Mouse (Mus musculus) thymus, postnatal 36 days (tissue): Measurements from ENCODE around the gene Itsn1.
A peak's percentile ranks its signal among the peaks of the same experiment; 100 is the strongest.

ENCODE experiments used
- DNase-seq, 2 experiments: peaks; one replicate each; pipeline ENCODE4 v3.0.0; 2022; ENCODE audit warnings: mixed read lengths in 2 of 2

Itsn1 gene

DNA sequence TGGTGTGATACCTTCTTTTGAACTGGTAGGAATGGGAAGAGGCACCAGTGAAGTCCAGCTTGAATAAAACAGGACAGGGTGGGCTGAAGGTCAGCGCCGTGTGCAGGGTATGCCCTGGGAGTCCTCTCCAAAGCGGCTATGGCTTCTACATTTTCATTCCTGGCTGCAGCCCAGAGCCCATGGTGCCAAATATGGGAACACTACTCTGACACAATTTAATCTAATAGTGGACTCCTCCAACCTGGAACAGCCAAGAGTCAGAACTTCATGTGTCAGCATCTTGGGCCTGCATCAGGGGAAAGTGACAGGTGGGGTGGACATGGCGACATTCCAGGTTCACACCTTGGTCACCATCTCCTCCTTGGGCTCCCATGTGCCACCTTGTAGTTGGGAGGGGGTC, 147.4 kb downstream of the Itsn1 start:
- no peak for DNase-seq

DNA sequence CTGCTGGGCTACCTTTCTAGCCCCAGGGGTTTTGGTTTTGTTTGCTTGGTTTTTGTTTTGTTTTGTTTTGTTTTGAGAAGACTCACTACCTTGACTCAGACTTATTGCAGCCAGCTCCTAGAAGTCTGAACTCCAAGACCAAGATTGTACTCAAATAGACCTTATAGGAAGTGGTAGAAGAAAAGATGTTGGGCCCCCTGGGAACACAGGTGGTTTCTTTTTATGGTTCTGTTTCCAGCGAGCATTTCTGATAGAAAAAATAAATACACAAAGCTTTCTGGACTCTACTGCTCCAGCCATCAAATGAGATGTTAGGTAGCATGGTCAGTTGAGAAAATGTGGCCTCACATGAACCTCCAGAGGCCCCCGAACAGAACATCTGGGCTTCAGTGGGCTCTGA, 150.0 kb downstream of the Itsn1 start:
- DNase-seq = no peak

DNA sequence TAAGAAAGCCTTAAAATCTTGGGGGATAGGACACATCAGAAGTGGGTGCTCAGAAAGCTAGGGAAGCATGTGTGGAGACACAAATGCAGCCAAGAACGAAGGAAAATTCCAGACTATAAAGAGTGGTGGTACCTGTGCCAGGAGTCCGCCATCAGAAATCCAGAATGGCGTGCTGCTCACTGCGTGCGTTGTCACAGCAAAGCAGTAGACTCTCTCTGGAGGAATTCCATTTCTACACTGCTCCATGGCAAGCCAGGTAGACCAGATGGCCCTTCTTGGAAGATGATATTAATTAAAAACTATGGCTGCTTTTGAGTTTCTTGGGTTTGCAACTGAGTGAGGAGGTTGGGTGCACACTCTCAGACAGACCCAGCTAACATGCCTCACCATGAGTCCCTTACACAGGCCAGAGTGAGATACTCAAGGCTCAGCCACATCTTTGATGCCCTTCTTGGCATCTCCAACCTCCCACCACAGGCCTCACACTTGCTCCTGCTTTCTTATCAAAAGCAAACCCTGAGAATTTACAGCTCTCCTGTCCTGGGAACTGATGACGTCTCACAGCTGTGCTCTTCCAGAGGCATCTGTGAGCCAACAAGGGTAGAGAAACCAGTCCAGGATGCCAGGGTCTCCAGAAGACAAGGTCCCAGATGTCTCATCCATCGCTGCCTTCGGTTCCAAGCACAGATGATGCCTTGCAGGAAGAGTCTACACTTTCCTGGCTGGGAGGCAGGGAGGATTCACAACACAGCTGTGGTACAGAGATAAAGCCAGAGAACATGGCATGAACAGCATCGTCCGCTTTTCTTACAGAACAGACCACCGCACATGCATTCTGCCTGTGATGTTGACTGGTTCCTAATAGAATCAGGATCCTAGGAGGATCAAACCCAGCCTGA, 152.0 kb downstream of the Itsn1 start:
- no peak for DNase-seq

DNA sequence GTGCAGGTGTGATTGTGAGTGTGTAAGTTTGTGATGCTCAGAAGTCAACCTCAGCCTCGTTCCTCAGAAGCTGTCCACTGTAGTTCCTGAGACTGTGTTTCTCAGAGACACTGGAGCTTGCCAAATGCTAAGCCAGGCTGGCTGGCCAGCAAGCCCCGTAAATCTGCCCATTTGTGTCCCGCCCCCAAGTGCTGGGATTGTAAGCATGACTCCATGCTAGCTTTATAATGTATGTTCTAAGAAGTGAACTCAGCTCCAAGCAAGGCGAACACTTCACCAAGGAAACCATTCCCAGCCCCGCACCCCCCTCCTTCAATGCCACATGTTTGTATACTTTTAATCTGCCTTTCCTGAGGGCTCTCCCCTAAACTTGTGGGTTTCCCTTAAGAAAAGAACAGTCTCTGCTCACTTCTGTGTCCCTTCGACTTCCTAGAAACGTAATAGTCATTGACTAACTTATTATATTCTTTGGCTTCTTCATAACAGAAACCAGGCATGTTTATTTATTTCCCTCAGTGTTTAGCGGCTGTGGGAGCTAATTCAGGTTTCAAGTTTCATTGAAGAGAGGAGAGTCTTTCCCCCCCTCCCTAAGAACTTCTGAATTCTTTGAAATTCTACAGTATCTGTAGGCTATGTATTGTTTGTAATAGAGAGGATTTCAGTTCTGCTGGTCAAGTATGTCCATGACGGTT, 153.2 kb downstream of the Itsn1 start:
- no peak for DNase-seq

DNA sequence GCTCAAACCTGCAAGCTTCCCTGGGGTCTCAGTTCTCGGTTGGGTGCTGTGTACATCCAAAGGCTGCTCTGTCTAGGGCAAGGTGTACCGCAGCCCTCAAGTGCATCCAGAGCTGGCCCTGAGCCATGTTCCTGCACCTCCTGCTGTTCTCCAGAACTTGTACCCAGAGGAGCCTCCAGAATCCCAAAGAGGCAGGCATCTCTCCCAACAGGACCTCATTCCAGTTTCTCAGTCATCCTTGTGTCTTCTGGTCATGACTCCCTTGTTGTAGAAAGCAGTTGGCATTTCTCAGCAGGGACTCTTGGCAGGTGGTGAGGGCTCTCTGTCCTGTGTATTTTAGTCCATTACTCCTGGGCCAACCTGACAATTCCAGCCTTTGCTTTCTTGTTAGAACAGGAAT, 154.6 kb downstream of the Itsn1 start:
- DNase-seq = no peak

DNA sequence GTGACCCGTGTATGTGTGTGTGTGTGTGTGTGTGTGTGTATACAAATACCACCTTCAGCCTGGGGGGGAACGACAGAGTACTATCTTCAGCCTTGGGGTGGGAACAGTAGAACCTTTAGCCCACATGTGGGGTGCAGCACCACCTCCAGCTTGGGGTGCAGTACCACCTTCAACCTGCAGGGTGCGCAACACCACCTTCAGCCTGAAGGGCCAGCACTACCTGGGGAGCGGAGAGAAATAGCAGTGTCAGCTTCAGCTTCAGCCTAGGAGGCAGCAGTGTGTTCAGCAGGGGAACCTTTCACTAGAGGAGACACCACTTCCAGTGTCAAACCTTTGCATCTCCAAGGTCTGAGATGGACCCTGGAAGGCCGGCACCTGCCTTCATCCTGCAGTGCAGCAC, 155.1 kb downstream of the Itsn1 start:
- peak; percentile 56 to 58 for DNase-seq

DNA sequence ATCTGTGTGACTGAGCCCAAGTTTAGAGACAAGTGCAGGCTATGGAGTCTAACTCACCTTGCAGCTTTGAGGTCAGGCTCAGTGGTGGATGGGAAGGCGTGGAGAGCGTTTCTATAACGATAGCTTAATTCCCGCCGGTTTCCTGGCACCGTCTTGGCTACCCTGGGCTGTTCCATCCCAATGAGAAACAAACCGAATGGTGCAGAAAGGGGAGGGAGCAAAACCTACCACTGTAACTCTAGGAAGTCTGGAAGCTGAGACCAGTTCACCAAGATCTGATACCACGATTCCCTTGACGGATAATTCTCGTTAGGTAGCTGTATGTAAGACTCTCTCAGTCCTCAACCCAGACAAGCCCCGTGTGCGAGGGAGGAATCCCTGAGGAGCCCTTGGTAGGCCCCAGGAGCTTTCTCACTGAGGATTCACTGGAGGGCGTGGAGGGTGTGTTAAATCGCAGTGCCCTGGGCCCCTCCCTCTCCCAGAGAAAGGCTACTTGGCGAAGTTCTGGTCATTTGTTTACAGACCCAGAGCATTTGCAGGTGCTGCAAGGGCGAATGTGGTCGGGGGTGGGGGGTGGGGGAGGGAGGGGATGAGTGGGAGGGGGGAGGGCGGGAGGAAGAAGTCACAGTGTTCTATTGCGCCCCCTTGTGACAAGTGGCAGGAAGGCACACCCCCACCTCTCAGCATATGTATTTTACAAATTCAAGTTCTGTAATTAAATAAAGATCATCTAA, 156.5 kb downstream of the Itsn1 start:
- peak; percentile 26 to 27 for DNase-seq

DNA sequence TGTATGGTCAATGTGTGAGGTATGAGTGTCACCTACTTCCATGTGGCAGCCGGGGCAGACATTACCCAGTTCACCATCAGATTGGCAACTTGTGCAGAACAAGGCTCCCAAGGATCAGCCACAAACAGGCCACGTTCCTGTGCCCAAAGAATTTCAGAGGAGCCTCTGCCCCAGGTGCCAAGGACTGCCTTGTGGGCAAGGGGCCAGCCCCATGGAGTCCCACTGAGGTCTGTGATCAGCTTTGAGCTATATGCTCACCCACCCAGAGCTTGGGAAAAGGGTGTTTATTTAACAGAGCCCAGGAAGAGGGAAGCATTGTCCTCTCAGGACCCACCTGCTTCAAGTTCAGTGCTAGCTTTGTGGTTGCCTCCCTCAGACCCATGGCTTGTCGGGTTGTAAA, 159.3 kb downstream of the Itsn1 start:
- DNase-seq = no peak

DNA sequence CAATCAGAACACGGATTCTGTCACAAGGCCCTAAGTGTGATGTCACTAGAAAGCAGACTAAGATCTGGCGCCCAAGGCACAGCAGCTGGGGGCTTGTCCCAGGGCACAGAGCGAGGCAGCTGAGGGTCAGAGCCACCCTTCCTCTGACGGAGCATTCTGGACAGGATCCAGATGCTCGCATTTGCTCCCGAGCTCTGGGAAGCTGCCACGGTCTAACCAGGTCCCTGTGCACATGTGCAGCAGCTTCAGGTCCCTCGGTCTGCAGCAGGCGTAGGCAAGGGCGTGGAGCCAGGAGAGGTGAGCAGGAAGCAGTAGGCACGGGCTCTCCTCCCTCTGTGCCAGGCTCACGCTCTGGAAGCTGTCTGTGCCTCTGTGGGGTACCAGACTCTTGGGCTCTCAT, 160.8 kb downstream of the Itsn1 start:
- DNase-seq = no peak

DNA sequence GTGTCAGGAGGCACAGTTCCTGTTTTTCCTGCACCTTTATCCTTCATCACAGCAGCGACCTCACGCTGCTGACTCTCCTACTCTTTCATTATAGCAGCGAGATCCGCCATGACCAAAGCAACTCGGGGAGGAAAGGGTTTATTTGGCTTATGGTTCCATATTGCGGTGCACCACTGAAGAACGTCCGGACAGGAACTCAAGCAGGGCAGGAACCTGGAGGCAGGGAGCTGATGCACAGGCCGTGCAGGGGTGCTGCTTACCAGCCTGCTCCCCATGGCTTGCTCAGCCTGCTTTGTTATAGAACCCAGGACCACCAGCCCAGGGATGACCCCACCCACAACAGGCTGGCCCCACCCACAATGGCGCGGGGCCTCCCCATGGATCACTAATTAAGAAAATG, 162.1 kb downstream of the Itsn1 start:
- no peak for DNase-seq

DNA sequence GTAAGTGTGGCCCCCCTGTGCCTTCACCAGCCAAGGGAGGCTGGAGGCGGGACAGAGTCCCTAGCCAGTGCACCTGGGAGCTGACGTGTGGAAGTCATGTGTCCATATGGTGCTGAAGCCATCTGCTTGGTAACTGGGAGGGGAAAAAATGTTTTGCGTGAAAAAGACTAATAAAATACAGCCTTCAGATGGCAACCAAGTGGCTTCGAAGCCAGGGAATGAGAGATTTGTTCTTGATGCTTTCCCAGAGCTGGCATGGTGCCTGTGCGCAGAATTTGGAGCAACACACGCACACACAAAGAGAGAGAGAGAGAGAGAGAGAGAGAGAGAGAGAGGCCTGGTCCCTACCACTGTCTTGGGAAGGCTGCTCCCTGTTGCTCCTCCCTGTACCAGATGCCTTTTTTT, 167.3 kb downstream of the Itsn1 start:
- DNase-seq = no peak

DNA sequence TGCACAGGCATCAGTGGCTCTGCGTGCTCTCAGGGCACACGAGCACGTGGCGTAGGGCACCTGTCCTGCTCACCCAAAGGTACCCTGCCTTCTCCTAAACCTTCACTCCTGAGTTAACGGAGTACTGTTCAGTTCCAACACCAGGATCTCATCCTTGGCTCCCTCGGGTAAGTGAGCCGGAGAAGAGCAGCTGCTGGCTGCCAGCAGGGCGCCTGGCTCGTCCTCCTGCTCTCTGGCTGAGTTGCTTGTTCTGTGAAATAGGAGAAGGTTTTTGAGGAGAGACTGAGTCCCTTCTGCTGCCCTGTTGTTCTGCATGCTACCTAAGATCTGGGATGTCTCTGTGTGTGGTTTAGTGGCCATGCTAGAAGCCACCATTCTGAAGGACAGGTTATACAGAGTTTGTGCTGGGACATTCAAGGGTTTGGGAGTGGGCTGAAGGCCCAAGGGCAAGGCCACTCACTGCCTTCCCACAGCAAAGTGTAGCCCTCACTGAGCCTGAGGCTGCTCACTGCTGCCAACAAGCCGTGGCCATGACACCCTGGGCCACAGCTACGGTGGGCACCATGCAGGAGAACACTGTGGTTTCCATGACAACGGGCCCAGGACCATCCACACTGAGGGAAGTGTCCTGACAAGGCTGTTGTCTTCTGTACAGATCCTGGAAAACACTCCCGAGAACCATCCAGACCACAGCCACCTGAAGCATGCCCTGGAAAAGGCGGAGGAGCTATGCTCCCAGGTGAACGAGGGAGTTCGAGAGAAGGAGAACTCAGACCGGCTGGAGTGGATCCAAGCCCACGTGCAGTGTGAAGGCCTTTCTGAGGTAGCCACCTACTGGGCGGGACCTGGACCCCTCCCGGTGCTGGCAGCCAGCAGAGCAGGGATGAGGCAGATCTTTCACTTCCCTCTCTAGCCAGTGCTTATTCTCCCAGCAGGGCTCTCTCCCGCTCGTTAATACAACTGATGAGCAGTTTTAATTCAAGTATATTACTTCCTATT, 170.1 kb downstream of the Itsn1 start:
- DNase-seq = no peak

DNA sequence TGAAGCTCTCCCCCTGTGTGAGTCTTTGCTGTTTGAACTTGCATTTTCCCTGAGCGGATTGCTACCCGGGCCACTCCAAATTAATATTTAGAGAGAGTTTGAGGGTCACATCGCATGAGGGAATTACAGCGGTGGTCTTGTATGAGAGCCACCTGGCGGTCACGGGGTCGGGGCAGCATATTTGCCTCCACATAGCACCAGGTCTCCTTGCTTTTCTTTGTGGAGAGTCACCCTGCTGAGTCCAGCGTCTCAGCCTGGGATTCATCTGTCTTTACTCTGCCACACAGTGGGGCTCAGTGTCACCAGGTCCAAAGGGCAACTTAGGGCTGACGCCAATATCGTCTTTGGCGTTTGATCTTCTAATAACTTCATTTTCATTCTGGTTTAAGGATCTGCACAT, 171.2 kb downstream of the Itsn1 start:
- DNase-seq = no peak

DNA sequence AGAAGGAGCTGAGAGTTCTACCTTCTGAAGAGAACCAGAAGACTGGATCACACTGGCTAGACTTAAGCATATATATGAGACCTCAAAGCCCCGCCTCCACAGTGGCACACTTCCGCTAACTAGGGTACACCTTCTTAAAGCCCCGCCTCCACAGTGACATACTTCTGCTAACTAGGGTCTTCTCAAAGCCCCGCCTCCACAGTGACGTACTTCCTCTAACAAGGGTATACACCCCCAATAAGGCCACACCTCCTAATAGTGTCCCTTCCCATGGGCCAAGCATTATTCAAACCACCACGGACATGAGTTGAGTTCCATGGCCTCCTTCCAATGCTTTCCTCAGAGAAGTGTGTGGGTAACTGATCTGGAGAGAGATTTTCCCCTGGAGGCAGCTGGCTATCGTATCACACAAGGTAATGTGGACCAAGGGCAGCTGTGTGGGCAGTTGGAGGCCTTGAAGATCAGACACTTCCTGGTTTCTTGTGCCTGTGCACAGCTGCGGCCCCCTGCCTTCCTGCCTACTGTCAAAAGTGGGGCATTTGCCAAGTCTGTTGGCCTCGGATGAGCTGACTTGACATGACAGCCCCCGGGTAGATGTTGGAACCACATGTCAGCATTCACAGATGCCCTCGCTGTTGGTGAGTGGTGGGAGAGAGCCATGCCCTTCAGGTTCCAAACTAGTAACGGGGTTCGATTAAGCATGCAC, 174.9 kb downstream of the Itsn1 start:
- DNase-seq = no peak

DNA sequence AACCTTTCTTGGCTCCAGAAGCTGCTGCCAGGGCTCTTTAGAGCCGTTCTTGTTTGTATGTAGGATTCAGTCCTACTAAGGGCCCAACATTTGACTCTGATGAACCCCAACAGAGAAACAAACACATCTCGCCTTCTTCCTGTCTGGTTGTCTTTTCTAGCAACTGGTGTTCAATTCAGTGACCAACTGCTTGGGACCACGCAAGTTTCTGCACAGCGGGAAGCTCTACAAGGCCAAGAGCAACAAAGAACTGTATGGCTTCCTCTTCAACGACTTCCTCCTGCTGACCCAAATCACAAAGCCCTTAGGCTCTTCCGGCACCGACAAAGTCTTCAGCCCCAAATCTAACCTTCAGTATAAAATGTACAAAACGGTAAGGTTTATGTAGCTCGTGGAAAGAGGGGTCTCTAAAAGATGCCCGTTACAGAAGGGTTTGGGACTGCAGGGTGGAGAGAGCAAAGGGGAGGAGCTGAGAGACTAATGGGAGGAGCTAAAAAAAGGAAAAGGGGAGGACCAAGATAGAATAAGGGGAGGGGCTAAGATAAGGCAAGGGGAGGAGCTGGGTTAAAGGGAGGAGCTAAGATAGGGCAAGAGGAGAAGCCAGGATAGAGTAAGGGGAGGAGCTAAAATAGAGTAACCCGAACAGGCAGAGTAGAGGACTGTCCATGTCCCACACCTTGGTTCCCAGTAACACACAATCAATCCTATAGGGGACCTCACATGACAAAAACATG, 176.2 kb downstream of the Itsn1 start:
- DNase-seq = no peak

DNA sequence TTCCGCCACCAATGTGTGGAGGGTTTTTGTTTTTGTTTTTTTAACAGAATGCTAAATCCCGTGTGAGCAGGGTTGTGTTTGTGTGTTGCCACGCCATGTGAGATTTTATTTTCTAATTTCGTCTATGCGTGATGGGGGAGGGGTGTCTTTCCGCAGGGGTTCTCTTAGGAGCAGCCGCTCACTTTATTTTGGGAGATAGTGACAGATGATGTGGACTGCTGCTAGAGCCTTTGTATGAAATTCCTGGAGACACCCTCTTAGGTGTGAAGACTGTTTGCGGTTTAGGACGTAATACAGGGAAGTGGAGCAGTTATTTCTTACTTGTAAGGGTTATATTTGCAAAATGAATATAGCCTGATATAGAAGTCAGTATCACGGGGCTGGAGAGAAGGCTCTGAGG, 176.9 kb downstream of the Itsn1 start:
- no peak for DNase-seq

DNA sequence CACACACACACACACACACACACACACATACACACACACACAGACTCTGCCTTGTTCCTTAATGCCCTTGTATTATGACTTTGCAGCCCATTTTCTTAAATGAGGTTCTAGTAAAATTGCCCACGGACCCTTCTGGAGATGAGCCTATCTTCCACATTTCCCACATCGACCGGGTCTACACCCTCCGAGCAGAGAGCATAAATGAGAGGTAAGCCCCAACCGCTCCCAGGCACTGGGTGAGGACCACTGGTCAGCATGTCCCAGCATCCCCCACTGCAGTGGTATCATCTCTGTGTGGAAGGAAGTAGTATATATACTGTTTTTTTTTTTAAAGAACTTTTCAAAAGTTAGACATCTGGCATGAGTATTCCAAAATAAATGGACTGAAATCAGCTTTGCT, 177.6 kb downstream of the Itsn1 start:
- no peak for DNase-seq

DNA sequence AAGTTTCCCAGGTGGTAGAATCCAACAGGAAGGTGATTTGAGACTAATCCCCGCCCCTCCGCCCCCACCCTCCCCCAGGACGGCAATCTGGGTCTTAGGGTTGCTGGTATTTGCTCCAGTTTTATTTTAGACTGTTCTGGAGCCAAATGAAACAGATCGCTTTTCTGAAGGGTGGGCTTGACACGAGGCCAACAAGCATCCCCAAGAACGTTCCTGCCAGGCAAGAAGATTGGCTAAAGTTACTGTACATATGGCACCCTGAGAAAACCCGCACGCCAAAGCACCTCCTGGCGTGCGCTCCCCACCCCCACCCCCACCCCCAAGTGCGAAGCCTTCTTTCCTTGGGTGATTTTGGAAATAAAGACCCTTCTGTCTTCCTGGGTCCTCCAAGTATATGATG, 178.1 kb downstream of the Itsn1 start:
- no peak for DNase-seq

DNA sequence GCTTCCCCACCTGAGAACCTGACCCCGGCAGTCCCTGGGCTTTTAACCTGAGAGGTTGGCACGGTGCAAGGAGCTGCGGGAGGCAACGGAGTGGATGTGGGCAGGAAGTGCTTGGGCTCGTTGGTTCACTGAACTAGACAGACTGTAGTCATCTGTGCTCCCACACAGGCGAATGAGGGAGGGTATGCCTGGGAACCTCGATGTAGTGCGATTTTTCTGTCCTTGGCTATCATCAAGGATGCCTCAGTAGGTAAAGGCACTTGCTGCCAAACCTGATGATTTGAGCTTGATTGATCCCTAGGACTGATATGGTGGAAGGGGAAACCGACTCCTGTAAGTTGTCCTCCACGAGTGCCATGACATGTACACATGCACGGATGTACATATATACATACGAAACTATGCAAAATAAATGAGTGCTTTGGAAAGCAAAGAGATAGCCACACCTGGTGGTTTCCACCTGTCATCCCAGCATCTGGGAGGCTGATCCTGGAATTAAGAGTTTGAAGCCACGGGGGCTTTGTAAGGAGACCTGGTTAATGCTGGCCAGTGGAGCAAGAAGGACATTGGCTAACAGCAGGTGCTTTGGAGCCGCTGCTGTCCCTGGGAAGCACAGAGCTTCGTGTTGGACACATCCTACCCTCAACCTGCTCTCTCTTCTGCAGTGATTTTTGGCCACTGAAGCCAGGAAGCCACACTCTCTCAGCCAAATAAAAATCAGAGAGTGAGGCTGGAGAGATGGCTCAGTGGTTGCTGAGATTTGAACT, 180.7 kb downstream of the Itsn1 start:
- DNase-seq = no peak

DNA sequence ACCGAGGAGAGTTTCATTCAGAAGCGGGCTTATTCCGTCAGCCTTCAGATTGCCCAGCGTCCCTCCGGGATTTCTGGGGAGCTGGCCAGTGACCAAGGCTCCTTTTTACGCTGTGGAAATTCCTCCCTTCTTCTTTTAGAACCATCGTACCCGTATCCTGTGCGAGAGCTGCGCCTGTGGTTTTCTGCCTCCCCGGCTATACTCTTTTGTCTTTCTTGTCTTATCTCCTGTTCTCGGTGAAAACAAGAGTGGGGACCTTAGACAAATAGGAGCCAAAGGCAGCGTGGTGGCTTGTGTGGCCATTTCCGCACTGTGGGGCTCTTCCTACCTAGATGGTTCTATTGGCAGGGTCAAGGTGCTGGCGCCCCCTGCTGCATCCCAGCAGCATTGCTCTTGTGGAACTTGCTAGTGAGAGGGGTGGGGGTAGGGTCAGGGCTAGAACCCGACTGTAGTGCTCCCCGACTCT, 188.6 kb downstream of the Itsn1 start:
- peak; percentile 83 for DNase-seq
